Mouse (Mus musculus): ENCODE results near the gene Ptger2.

GRCm38 (mm10) chr14:45009242-45009641 is 21.2 kb downstream of the Ptger2 start:
- TF ChIP-seq CTCF (IDR thresholded peaks at IDR 0.05; ENCODE audit: low read depth) = no peak
- no peak for TF ChIP-seq EP300 (optimal IDR thresholded peaks at IDR 0.05)

Measured in stomach, postnatal 0 days (tissue).